Mouse (Mus musculus): ENCODE data around the gene Nfkbil1. TPM values are rescaled to one million over a fixed set of nuclear protein-coding genes. Genes with fewer than 3 reads are reported as not detected.
A peak's percentile ranks its signal among the peaks of the same experiment; 100 is the strongest.
"Not testable (repeated sequence)": the region's sequence is repeated elsewhere in the genome, so short reads cannot be mapped to it uniquely, and the experiment has no call there.

Gene Nfkbil1
- polyA plus RNA-seq, 1 experiment = 36.3 TPM

DNA sequence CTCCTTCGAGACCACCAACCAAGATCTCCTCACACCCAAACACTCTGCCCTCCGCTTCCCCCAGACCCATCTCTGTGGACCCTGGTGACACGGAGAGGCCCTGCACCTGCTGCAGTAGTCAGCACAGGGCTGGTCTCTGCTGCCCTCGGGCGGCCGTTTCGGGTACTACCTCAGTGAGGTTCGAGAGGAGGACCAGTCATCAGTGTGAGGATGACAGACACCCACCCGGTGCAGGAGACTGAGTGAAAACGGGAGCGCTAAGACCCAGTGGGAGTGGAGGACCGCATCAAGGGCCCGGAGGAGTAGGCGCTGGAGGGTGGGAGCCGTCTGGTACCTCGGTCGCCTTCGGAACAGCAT is 776 bp upstream of the Nfkbil1 start:
- Histone ChIP-seq H3K27ac (ENCODE audit: insufficient read depth, low read depth, low read length) (peak overlapping the region; percentile 99), H3K4me3 (ENCODE audit: low read depth, low read length) (peak overlapping the region; percentile 74), H3K27me3 (ENCODE audit: control insufficient read depth, insufficient read depth, low read length) (no peaks in the 10 kb centered on the region), H3K4me1 (ENCODE audit: control insufficient read depth, insufficient read depth, insufficient read length, low read length) (peaks cover 15% of the 10 kb centered on the region), H3K36me3 (ENCODE audit: control insufficient read depth, insufficient read depth, low read length) (peaks cover under 1% of the 10 kb centered on the region; the same call in 1 of the 2 replicates)
- TF ChIP-seq CTCF (IDR thresholded peaks at IDR 0.05; ENCODE audit: extremely low read depth, insufficient read length, insufficient replicate concordance, low read depth, low read length) (peak; percentile 96), POLR2A (IDR thresholded peaks at IDR 0.05; ENCODE audit: low read depth, low read length) (no peak; the same call in 1 of the 2 replicates)
- 1% methylated on average over 18 of the region's 18 CpGs for WGBS

DNA sequence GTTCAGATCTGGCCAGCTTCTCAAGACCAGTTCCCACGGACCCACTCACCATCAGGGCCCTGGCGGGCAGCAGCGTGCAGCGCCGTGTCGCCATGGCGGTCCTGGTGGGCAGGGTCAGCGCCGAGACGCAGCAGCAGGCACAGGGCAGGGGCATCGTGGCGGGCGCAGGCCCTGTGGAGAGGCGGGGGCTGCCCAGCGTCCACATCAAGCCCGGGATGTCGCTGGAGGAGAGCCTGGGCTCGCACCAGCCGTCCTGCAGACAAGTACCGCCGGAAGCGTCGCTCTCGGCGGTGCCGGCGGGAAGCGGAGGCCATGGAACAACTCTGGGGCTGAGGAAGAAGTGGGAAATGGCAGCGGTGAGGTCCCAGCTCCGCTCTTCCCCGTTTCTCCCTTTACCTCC is 689 bp downstream of the Nfkbil1 start:
- H3K4me1 ChIP-seq (ENCODE audit: control insufficient read depth, insufficient read depth, insufficient read length, low read length) = peaks cover 9% of the 10 kb centered on the region
- WGBS = 6% methylated on average over 31 of the region's 31 CpGs

DNA sequence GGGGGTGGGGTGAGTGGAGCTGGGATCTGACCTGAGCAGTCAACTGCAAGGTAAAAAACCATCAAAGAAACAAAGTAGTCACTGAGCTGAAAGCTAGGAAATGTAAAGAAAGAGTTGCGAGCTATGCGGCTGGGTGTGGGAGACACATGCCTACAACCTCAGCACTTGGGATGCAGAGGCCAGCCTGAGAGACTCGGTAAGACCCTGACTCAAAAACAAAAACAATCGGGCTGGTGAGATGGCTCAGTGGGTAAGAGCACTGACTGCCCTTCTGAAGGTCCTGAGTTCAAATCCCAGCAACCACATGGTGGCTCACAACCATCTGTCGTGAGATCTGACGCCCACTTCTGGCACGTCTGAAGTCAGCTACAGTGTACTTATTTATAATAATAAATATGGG is 1.5 kb downstream of the Nfkbil1 start:
- H3K4me1 ChIP-seq (ENCODE audit: control insufficient read depth, insufficient read depth, insufficient read length, low read length); H3K27me3 ChIP-seq (ENCODE audit: control insufficient read depth, insufficient read depth, low read length): not testable (repeated sequence)
- 51% methylated on average over 7 of the region's 7 CpGs for WGBS
- H3K27ac ChIP-seq (ENCODE audit: insufficient read depth, low read depth, low read length) = peak overlapping the region; percentile 86
- H3K4me3 ChIP-seq (ENCODE audit: low read depth, low read length) = peak overlapping the region; percentile 26; the same call in 1 of the 2 replicates
- peaks cover 16% of the 10 kb centered on the region for H3K36me3 ChIP-seq (ENCODE audit: control insufficient read depth, insufficient read depth, low read length)

More for the DNA sequence above, 689 bp downstream of the Nfkbil1 start:
- H3K36me3 ChIP-seq (ENCODE audit: control insufficient read depth, insufficient read depth, low read length) = peaks cover 8% of the 10 kb centered on the region
- TF ChIP-seq POLR2A (IDR thresholded peaks at IDR 0.05; ENCODE audit: low read depth, low read length) (no peak), CTCF (IDR thresholded peaks at IDR 0.05; ENCODE audit: extremely low read depth, insufficient read length, insufficient replicate concordance, low read depth, low read length) (no peak)
- H3K4me3 ChIP-seq (ENCODE audit: low read depth, low read length) = peak overlapping the region; percentile 92
- H3K27me3 ChIP-seq (ENCODE audit: control insufficient read depth, insufficient read depth, low read length) = no peaks in the 10 kb centered on the region
- peak overlapping the region; percentile 97 for H3K27ac ChIP-seq (ENCODE audit: insufficient read depth, low read depth, low read length)

DNA sequence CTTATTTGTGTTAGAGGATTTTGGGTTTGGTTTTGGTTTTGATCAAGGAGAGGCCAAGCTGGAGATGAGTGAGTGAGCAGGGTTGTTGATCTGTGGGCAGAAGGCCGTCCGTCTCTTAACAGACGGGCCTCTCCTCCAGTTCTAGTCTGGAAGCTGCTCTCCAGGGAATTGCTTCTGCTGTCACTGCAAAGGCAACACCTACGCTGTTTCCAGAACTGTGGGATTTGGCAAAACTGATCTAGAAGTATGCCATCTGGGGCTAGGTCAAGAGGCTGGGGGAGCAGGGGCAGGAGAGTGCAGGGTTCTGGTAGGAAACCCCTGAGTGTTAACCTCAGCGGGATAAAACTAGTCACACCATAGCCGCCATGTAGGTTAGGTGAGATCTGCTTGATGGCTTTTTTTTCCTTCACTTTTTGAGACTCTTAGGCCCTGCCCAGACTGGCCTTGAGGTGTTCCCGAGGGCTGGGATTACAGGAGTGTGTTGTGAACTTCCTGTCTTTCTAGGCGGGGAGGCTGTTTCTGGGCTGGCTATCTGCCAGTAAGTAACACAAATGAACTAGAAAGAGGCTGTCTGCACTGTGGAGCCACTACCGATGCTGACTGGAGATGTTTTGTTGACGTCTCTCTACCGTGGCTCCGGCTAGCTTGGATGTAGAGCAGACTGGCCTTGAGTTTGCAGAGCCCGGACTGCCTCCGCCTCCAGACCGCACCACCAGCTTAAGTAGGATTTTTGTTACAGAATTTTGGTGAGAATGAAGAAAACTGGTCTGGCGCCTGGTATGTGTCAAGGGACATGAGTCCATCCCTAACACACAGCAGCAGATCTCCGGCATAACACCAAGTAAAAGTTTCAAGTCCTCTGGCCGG is 2.2 kb downstream of the Nfkbil1 start, which contains the start of gene Atp6v1g2:
Atp6v1g2 (plus strand) TSS at position 547 of the 867 bp plus-strand sequence.
- H3K36me3 ChIP-seq (ENCODE audit: control insufficient read depth, insufficient read depth, low read length) = peaks cover 19% of the 10 kb centered on the region
- H3K27me3 ChIP-seq (ENCODE audit: control insufficient read depth, insufficient read depth, low read length) = no peaks in the 10 kb centered on the region
- H3K4me3 ChIP-seq (ENCODE audit: low read depth, low read length) = peak within 1 kb of the TSS; percentile 26
- peak within 1 kb of the TSS; percentile 86 for H3K27ac ChIP-seq (ENCODE audit: insufficient read depth, low read depth, low read length)
- peaks cover 9% of the 10 kb centered on the region for H3K4me1 ChIP-seq (ENCODE audit: control insufficient read depth, insufficient read depth, insufficient read length, low read length)
- TF ChIP-seq CTCF (IDR thresholded peaks at IDR 0.05; ENCODE audit: extremely low read depth, insufficient read length, insufficient replicate concordance, low read depth, low read length) = no peak; the same call in 1 of the 2 replicates
- WGBS = 28% methylated on average over 18 of the region's 18 CpGs

DNA sequence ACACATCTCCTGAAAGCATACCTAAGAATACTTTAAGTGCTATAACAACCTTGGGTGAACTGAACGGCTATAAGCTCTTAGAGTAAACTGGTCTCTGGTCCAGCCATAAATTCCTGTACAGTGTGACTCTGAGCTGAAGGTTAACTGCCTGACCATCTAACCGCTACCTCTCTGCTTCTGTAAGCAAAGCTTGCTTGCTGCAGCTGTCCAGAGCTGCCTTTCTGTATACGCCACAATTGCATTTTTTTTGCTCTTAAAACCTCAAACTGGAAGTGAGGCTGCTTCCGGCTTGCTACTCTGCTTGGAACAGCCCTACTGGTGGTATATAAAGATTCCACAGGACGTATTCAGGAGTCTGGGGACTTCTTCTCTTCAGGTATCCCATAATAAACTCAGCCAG is 2.9 kb downstream of the Nfkbil1 start:
- no peak overlapping the region for H3K4me3 ChIP-seq (ENCODE audit: low read depth, low read length)
- peak overlapping the region; percentile 86 for H3K27ac ChIP-seq (ENCODE audit: insufficient read depth, low read depth, low read length)
- TF ChIP-seq CTCF (IDR thresholded peaks at IDR 0.05; ENCODE audit: extremely low read depth, insufficient read length, insufficient replicate concordance, low read depth, low read length) = no peak
- TF ChIP-seq POLR2A (IDR thresholded peaks at IDR 0.05; ENCODE audit: low read depth, low read length) = no peak
- peaks cover 9% of the 10 kb centered on the region for H3K4me1 ChIP-seq (ENCODE audit: control insufficient read depth, insufficient read depth, insufficient read length, low read length)
- 64% methylated on average over 5 of the region's 5 CpGs for WGBS
- H3K36me3 ChIP-seq (ENCODE audit: control insufficient read depth, insufficient read depth, low read length) = peaks cover 22% of the 10 kb centered on the region
- H3K27me3 ChIP-seq (ENCODE audit: control insufficient read depth, insufficient read depth, low read length) = no peaks in the 10 kb centered on the region

DNA sequence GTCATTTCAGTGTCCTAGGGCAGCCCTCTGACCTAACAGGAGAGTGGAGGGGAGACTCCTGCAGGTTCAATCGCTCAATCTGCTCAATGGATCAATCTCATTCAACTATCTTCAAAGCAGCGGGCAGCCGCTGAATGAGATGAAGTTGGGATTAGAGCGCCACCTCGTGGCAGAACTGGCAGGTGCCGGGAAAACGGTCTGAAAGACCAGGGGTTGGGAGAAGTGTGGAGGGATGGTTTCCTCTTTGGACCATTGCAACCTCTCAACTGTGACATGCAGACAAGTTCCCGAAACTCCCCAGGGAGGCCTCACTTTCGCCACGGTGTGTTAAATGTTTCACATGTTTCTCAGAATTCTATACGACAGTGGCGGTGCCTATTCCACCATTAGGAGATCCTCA is 3.5 kb downstream of the Nfkbil1 start:
- no peaks in the 10 kb centered on the region for H3K27me3 ChIP-seq (ENCODE audit: control insufficient read depth, insufficient read depth, low read length)
- TF ChIP-seq CTCF (IDR thresholded peaks at IDR 0.05; ENCODE audit: extremely low read depth, insufficient read length, insufficient replicate concordance, low read depth, low read length) (peak; percentile 91), POLR2A (IDR thresholded peaks at IDR 0.05; ENCODE audit: low read depth, low read length) (no peak)
- H3K36me3 ChIP-seq (ENCODE audit: control insufficient read depth, insufficient read depth, low read length) = peaks cover 27% of the 10 kb centered on the region
- 14% methylated on average over 12 of the region's 12 CpGs for WGBS
- peak overlapping the region; percentile 14; the same call in 1 of the 2 replicates for H3K4me3 ChIP-seq (ENCODE audit: low read depth, low read length)
- H3K4me1 ChIP-seq (ENCODE audit: control insufficient read depth, insufficient read depth, insufficient read length, low read length) = peaks cover 9% of the 10 kb centered on the region
- peak overlapping the region; percentile 86; the same call in 1 of the 2 replicates for H3K27ac ChIP-seq (ENCODE audit: insufficient read depth, low read depth, low read length)

DNA sequence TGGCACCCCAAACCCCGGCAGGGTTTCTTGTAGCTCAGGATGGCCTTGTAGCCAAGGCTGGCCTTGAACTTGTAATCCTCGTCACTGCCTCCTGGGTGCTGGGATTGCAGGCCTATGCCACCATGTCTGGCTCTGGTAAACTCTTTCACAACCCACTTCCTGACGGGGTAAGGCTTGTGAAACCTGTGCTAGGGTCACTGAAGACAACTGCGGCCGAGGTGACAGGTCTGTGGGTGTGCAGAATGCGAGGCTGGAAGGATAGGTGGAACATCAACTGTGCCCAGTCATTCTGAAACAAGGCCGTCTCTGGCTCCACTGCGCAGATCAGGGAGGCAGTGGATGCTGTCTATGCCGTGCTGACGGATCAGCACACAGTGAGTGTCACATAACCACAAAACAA is 4.6 kb downstream of the Nfkbil1 start:
- TF ChIP-seq CTCF (IDR thresholded peaks at IDR 0.05; ENCODE audit: extremely low read depth, insufficient read length, insufficient replicate concordance, low read depth, low read length) (no peak), POLR2A (IDR thresholded peaks at IDR 0.05; ENCODE audit: low read depth, low read length) (no peak)
- Histone ChIP-seq H3K27me3 (ENCODE audit: control insufficient read depth, insufficient read depth, low read length) (no peaks in the 10 kb centered on the region), H3K36me3 (ENCODE audit: control insufficient read depth, insufficient read depth, low read length) (peaks cover 27% of the 10 kb centered on the region), H3K4me3 (ENCODE audit: low read depth, low read length) (no peak overlapping the region), H3K4me1 (ENCODE audit: control insufficient read depth, insufficient read depth, insufficient read length, low read length) (peaks cover 9% of the 10 kb centered on the region), H3K27ac (ENCODE audit: insufficient read depth, low read depth, low read length) (no peak overlapping the region; the same call in 1 of the 2 replicates)
- 85% methylated on average over 10 of the region's 10 CpGs for WGBS
